Mouse (Mus musculus) gastrocnemius, adult 18-20 months (tissue): ENCODE data around the gene Nkain4. TPM values are rescaled to one million over a fixed set of nuclear protein-coding genes. Genes with fewer than 3 reads are reported as not detected.

ENCODE experiments used
- DNase-seq: peaks from one replicate; pipeline ENCODE4 v3.0.0; 2021; ENCODE audit warnings: low spot score
- total RNA-seq, 2 experiments: library from RNA; stranded (reverse); gene quantifications; 2 replicates each; pipeline ENCODE4 v1.2.3; 2021

Nkain4 gene
- total RNA-seq, 2 experiments from 2014 or later: 0.66 TPM; not detected in 1

- no peak for DNase-seq
Measured at GRCm38 (mm10) chr2:180952731-180953171, 1.7 kb downstream of the Nkain4 start.

DNA sequence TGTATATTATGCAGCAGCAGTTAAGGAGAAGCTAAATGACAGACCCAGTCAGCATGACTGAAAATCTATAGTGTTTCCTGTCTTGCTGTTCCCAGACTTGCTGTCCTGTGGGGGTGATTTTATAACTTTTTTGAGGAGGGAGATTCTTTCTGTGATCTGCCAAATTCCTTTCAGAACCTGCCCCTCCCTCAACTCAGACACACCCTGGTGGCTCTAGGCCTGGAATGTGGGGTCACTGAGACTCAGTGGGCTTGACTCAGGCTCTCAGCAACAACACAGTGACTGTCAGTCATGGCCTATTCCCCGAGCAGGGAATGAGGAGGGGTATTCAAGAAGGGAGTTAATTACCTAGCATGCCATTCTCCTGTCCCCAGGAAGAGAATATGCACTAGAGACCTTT is 4.6 kb downstream of the Nkain4 start:
- DNase-seq: no peak

GRCm38 (mm10) chr2:180941869-180942268 is 12.6 kb downstream of the Nkain4 start:
- DNase-seq: no peak

GRCm38 (mm10) chr2:180940187-180940586 is 14.3 kb downstream of the Nkain4 start:
- no peak for DNase-seq

- DNase-seq: no peak
Measured at GRCm38 (mm10) chr2:180932418-180932817, 22.1 kb downstream of the Nkain4 start.

DNA sequence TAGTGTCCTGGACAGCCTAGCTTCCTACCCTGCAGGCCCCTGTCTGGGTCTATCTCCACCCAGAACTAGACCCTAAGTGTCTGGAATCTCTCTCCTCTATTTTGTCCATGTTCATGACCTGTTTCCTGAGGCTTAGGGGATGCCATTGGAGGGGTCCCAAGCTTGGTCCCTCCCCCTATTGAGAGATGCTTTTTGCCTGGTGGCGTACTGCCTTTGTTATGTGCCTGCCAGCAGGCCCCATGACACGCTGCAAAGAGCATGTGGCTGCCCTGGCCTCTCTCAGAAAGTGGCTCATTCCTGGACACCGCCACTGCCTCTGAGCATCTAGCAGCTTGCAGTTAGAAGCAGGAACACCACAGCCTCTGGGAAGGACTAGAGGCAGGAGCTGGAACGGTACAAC is 25.8 kb downstream of the Nkain4 start, which contains the start of gene Birc7:
Birc7 (plus strand) TSS at position 301 of the 400 bp plus-strand sequence.
- DNase-seq: no peak

GRCm38 (mm10) chr2:180925176-180925575 is 29.3 kb downstream of the Nkain4 start:
- peak; percentile 67 for DNase-seq

- no peak for DNase-seq
Measured at GRCm38 (mm10) chr2:180922739-180923138, 31.8 kb downstream of the Nkain4 start.

DNA sequence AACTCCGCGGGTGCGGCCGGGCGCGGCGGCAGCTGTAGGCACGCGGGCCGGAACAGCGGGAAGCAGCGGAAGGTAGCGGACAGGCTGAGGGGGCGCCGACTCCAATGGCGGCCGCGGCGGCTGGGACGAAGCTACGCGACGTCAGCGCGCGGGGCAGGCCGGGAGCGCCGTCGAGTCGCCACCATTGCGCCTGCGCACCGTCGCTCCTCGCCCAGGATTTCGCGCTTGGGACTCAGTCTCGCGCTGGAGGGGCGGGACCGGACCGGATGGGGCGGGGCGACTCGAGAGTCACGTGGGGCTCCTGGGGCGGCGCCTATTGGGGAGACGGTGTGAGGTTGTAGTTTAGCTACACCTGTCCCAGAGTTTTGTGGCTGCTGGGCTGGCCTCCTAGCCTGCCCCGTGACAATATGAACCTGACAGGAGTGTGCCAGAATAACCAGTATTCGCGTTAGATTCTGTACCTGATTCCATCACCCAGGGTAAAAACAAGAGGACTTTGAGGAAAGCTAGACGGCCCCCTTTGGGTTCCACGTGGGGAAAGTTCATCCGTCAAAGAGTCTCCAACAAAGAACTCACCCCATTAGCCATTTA is 33.6 kb downstream of the Nkain4 start, which contains the start of gene Ythdf1:
Ythdf1 (minus strand) TSS at position 140 of the 591 bp plus-strand sequence.
- peak; percentile 98 for DNase-seq

DNA sequence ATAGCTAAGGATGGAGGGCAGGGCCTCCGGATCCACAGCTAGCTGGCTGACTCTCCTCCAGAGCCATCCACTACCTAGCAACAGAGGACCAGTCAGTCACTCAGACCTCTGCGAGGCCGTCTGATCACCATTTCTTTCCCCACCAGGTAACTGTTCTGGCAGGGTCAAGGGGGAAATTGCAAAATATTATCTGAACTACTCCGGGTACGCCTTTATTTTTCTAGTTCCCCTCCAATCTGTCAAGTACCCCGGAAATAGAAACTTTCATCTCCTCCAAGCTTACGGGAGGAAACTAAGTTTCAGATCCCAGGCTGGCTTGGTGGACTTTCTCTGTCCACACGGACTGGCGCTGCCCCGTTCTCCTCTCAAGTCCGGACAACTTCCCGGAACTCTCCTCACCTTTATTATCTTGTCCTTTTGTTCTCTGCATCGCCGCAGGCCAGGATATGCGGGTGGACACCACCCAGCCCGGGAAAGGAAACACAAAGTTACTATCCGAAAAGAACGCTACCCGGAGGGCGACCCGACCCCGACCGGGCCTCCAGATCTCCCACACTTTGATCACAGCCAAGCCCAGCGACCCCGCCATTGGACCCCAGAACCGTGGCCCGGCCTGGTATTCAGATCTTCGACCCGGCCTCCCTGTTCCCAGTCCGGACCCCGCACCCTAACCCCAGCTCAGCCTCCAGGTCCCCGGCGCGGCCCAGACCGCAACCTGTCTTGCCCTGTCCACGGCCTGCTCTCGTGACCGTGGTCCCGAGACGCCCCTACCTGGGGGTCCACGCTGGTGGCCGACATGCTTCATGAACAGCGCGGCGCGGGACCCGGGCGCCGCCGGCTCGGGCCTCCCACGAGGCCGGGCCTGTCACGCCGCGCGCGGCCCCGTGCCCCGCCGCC is 34.3 kb downstream of the Nkain4 start:
- peak; percentile 15 for DNase-seq

GRCm38 (mm10) chr2:180915886-180916433 is 38.5 kb downstream of the Nkain4 start:
- DNase-seq: no peak

DNA sequence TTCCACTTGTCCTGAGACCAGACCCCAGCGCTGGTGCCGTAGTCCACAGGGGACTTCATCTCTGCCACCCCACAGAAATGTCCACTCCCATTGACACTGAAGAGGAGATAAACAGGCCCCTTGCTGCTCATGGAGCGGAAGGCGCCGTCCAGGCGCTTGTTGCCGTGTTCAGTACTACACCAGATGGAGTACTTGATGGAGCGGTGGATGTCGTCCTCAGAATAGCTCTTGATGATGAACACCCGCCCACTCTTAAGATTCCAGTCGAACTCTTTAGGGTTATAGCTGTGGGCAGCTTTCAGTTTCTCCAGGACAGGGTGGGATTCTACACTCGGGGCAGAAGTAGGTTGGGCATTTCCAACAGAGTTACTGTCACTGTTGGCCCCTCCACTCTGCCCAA is 43.6 kb downstream of the Nkain4 start:
- no peak for DNase-seq

DNA sequence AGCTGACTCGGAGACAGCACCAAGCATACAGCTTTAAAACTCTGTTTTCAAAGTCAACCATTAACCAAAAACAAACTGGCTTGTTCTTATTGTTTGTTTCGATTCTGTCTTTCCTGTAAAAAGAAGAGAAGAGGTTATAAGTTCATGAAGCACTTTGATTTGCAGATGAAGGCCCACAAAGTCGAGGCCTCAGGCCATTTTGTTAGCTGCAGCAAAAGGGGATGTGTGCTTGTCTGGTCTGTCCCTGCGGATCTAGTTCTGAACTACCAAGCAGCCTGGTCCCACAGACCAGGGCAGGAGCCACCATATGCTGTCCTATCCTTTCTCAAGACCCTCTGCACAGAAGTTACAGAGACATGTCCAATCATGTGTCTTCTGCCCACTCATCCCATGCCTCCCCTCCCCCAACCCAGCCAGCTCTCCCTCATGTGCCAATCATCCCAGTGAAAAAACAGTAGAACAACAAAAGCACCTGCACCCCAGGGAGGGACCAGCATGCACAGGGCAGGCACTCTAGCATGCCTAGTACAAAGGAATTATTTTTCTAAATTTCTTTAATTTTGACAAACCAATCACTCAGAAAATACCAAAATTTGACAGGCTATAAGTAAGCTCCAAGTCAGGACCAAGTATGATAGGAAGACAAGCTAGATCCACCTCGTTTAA is 48.8 kb downstream of the Nkain4 start:
- no peak for DNase-seq

- no peak for DNase-seq
Measured at GRCm38 (mm10) chr2:180904435-180905208, 49.9 kb downstream of the Nkain4 start.

DNA sequence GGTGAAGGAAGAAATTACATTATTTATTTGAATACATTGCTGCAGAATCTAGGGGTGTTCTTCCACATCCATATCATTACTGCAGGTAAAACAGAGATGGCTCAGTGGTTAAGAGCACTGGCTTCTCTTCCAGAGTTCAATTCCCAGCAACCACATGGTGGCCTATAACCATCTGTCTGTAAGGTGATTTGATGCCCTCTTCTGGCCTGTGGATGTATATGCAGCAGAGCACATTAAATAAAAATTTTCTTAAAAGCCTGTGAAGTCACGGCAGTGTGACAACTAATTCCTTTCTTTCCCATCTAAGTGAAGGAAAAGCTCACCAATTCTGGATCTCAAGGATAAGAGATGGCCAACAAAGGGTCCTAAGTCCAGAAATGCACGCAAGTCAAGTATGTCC is 52.4 kb downstream of the Nkain4 start:
- DNase-seq: no peak

GRCm38 (mm10) chr2:180897857-180898256 is 56.6 kb downstream of the Nkain4 start:
- no peak for DNase-seq

- DNase-seq: no peak
Measured at GRCm38 (mm10) chr2:180896819-180897625, 57.5 kb downstream of the Nkain4 start.

DNA sequence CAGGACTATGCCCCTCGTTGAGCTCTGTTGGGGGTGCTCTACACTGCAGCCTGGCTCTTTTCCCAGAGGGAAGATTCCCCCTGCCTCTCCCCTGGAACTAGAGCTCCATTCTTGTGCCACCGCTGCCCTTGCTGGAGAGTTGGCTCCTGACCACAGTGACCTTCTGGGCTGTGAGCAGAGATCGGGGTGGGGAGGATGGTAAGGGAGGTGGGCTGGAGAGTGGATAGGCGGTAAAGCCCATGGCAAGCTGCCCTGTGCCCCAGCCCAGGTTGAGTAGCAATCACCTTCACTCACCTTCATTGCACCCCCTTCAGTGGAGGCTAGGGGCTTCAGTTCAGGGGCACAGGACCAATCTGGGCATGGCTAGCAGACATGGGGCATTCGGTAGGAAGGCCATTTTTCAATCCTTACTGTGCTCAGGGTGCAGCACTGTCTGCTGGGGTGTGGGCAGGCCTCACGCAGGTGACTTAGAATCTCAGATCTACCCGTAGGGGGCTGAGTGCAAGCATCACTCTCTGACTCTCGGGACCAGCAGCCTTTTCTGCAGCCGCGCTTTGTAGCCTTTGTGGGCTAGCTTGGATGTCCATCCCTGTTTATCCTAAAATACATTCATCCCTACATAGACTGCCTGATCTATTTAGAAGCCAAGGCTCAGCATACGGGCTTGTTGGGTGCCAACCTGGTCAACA is 58.5 kb downstream of the Nkain4 start:
- DNase-seq: no peak

- DNase-seq: no peak
Measured at GRCm38 (mm10) chr2:180895321-180895720, 59.2 kb downstream of the Nkain4 start.
